Mouse (Mus musculus): ENCODE measurements around the gene Celsr2. TPM values are rescaled to one million over a fixed set of nuclear protein-coding genes. Genes with fewer than 3 reads are reported as not detected.

The Celsr2 gene
- total and polyA plus RNA-seq, 2 experiments from 2014 or later, result 30.6 to 95.3 TPM

DNA sequence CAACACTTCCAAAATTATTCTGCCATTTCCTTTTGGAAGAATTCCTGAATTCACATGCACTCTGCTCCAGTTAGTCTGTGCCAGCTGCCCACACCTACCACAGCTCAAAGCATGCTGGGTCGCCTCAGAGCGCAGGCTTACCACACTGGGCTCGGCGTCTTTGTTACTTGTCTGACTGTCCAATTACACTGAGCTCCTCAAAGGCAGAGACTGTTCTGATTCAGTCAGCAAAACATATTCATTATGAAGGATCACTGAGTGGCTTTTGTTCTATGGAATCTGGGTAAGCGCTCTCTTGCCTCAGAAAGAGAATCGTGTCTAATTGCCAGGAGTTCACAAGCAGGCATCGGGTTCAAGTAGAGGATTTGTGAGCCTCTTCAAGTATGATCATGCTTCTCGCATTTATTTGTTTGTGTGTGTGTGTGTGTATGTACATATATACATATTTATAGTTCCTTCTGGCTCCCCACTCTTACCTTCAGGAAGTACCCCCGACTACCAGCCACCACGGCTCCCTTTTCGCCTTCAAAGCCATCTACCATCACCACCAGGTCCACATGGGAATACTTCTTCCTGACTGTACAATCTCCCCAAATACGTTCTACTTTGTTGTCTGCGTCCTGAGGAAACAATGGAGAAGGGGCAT, 17.3 kb upstream of the Celsr2 start:
- H3K4me2 ChIP-seq (ENCODE audit: low read depth, low read length), result no peak overlapping the region
- no peaks in the 10 kb centered on the region for H3K9me3 ChIP-seq (ENCODE audit: low read length)
- ATAC-seq (no peak), DNase-seq (ENCODE audit: low spot score) (peak; percentile 19)
- no peaks in the 10 kb centered on the region for H3K27me3 ChIP-seq (ENCODE audit: insufficient read depth, low read length)
- H3K36me3 ChIP-seq (ENCODE audit: insufficient read depth, low read length), result peaks cover 42% of the 10 kb centered on the region
- peak overlapping the region; percentile 65 for H3K27ac ChIP-seq
- no peaks in the 10 kb centered on the region; the same call in 1 of the 2 replicates for H3K4me1 ChIP-seq (ENCODE audit: insufficient read depth, low read length)
- TF ChIP-seq CTCF (IDR thresholded peaks at IDR 0.05; ENCODE audit: low read depth), result no peak
- H3K4me3 ChIP-seq (ENCODE audit: low read length), result no peak overlapping the region
- WGBS, result 31% methylated on average over 13 of the region's 13 CpGs
- no peak overlapping the region for H3K9ac ChIP-seq (replicated peaks; ENCODE audit: low read length)

DNA sequence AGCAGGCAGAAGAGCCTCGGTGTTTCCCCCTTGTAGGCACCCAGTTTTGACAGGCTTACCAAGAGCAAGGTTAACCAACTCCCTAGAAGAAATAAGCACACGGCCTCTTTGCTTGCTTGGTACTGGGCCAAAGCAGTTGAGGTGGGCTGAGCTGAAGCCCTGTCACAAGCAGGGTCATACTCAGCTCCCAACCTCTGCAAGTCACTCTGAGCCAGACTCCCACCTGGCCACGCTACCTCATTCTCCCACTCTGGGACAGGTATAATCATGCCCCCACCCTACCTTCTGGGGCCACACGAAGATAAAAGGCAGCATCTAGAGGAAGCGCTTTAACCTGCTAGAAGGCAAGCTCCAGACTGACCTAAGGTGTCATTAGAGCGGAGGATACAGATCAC, 10.3 kb upstream of the Celsr2 start:
- H3K4me3 ChIP-seq (ENCODE audit: low read length), result no peak overlapping the region
- WGBS, result 63% methylated on average over 6 of the region's 6 CpGs
- DNase-seq (ENCODE audit: low spot score) (no peak), ATAC-seq (peak; percentile 27; the same call in 1 of the 2 replicates)
- no peaks in the 10 kb centered on the region for H3K9me3 ChIP-seq (ENCODE audit: low read length)
- H3K27ac ChIP-seq, result peak overlapping the region; percentile 60
- H3K4me2 ChIP-seq (ENCODE audit: low read depth, low read length), result no peak overlapping the region
- no peaks in the 10 kb centered on the region for H3K27me3 ChIP-seq (ENCODE audit: insufficient read depth, low read length)
- H3K36me3 ChIP-seq (ENCODE audit: insufficient read depth, low read length), result peaks cover 39% of the 10 kb centered on the region
- TF ChIP-seq CTCF (IDR thresholded peaks at IDR 0.05; ENCODE audit: low read depth), result no peak
- H3K4me1 ChIP-seq (ENCODE audit: insufficient read depth, low read length), result peaks cover 20% of the 10 kb centered on the region
- H3K9ac ChIP-seq (replicated peaks; ENCODE audit: low read length), result no peak overlapping the region

GRCm38 (mm10) chr3:108424944-108425623, 9.7 kb upstream of the Celsr2 start:
- ATAC-seq (peak; percentile 17; the same call in 1 of the 2 replicates), DNase-seq (ENCODE audit: low spot score) (peak; percentile 20)
- H3K4me1 ChIP-seq (ENCODE audit: insufficient read depth, low read length), result peaks cover 20% of the 10 kb centered on the region
- TF ChIP-seq CTCF (IDR thresholded peaks at IDR 0.05; ENCODE audit: low read depth), result no peak
- no peaks in the 10 kb centered on the region for H3K9me3 ChIP-seq (ENCODE audit: low read length)
- H3K9ac ChIP-seq (replicated peaks; ENCODE audit: low read length), result no peak overlapping the region
- H3K36me3 ChIP-seq (ENCODE audit: insufficient read depth, low read length), result peaks cover 37% of the 10 kb centered on the region
- H3K27me3 ChIP-seq (ENCODE audit: insufficient read depth, low read length), result no peaks in the 10 kb centered on the region
- WGBS, result 40% methylated on average over 7 of the region's 7 CpGs
- H3K27ac ChIP-seq, result peak overlapping the region; percentile 60
- H3K4me2 ChIP-seq (ENCODE audit: low read depth, low read length), result no peak overlapping the region
- H3K4me3 ChIP-seq (ENCODE audit: low read length), result no peak overlapping the region

DNA sequence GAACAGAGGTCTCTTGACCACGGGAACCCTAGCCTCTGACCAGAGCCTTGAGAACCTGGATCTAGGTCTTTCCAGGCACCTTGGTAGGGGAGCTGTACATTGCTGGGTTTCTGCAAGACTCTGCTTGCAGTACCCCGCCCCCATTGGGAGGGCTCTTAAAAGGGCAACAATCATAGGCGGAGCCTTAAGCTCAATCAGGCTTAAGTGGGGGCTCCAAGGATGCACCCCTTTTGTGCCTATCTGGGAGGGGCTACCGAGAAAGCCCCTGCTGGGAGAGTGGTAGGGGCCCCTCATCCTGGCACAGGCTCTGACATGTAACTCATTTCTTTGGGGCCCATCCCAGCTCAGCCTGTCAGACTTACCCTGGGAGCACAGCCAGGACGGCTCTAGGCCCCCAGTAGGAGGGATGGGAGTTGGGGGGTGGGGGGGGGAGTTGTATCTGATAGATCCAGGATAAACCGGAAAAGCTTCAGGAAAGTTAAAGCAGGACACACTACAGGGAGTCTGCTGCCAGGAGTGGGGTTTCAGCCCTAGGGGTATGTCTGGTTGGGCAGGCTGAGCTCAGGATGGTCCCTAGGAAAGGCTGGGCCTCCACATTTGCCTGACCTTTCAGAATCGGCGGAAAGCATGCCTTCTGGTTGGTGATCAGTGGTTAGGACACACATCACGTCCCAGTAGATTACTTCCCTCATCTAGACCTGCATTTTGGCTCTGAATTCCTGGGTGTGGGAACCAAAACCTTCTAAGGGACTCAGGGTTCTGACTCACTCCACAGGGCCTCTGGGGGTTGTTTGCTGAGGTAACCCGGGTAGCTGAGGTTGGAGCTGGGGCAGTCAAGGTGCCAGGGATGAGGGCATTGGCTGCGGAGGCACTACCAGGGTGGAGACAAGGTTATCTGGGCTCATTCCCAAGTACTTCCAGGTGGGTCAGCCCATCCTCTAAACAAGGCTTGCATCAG, 8.8 kb upstream of the Celsr2 start:
- Histone ChIP-seq H3K36me3 (ENCODE audit: insufficient read depth, low read length) (peaks cover 32% of the 10 kb centered on the region), H3K27me3 (ENCODE audit: insufficient read depth, low read length) (no peaks in the 10 kb centered on the region), H3K9ac (replicated peaks; ENCODE audit: low read length) (peak overlapping the region; percentile 21; the same call in 1 of the 2 replicates), H3K4me2 (ENCODE audit: low read depth, low read length) (peak overlapping the region; percentile 53), H3K4me3 (ENCODE audit: low read length) (peak overlapping the region; percentile 16; the same call in 1 of the 2 replicates), H3K4me1 (ENCODE audit: insufficient read depth, low read length) (peaks cover 20% of the 10 kb centered on the region), H3K9me3 (ENCODE audit: low read length) (no peaks in the 10 kb centered on the region), H3K27ac (peak overlapping the region; percentile 51; the same call in 1 of the 2 replicates)
- ATAC-seq (peak; percentile 78), DNase-seq (ENCODE audit: low spot score) (peak; percentile 83)
- TF ChIP-seq CTCF (IDR thresholded peaks at IDR 0.05; ENCODE audit: low read depth), result no peak
- WGBS, result 17% methylated on average over 11 of the region's 11 CpGs

DNA sequence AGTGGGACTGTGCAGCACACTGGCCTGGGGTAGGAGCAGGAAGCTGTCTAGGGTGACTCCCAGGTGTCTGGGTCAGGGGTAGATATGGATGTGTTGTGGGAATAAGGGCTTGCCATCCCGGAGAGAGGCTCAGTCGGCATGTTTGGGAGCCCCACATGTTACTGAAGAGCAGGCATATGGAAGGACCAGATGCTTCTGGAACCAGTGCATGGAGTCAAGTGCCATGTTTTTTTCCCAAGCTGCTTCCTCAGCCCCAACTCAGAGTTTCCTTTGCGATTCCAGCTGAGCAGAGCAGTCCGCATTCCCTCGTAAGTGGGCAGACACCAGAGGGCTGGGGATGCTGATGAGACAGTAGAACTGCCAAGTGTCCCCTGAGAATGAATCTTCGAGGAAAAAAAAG, 7.7 kb upstream of the Celsr2 start:
- no peaks in the 10 kb centered on the region for H3K9me3 ChIP-seq (ENCODE audit: low read length)
- DNase-seq (ENCODE audit: low spot score) (peak; percentile 19), ATAC-seq (0 out of 2 replicates have a peak, but pooled peaks have one; percentile 6)
- no peaks in the 10 kb centered on the region for H3K27me3 ChIP-seq (ENCODE audit: insufficient read depth, low read length)
- H3K36me3 ChIP-seq (ENCODE audit: insufficient read depth, low read length), result peaks cover 21% of the 10 kb centered on the region
- no peak overlapping the region for H3K4me3 ChIP-seq (ENCODE audit: low read length)
- TF ChIP-seq CTCF (IDR thresholded peaks at IDR 0.05; ENCODE audit: low read depth), result no peak
- peaks cover 20% of the 10 kb centered on the region for H3K4me1 ChIP-seq (ENCODE audit: insufficient read depth, low read length)
- H3K9ac ChIP-seq (replicated peaks; ENCODE audit: low read length), result peak overlapping the region; percentile 21; the same call in 1 of the 2 replicates
- WGBS, result 14% methylated on average over 6 of the region's 6 CpGs
- no peak overlapping the region for H3K27ac ChIP-seq
- H3K4me2 ChIP-seq (ENCODE audit: low read depth, low read length), result peak overlapping the region; percentile 53; the same call in 1 of the 2 replicates

GRCm38 (mm10) chr3:108415831-108416223, 475 bp upstream of the Celsr2 start:
- TF ChIP-seq CTCF (IDR thresholded peaks at IDR 0.05; ENCODE audit: low read depth), result no peak
- peak overlapping the region; percentile 92 for H3K9ac ChIP-seq (replicated peaks; ENCODE audit: low read length)
- WGBS, result under 1% methylated on average over 40 of the region's 48 CpGs
- peak overlapping the region; percentile 73 for H3K4me3 ChIP-seq (ENCODE audit: low read length)
- peak overlapping the region; percentile 92 for H3K27ac ChIP-seq
- H3K27me3 ChIP-seq (ENCODE audit: insufficient read depth, low read length), result no peaks in the 10 kb centered on the region
- peak overlapping the region; percentile 85 for H3K4me2 ChIP-seq (ENCODE audit: low read depth, low read length)
- H3K36me3 ChIP-seq (ENCODE audit: insufficient read depth, low read length), result peaks cover 17% of the 10 kb centered on the region; the same call in 1 of the 2 replicates
- DNase-seq (ENCODE audit: low spot score) (peak; percentile 95), ATAC-seq (peak; percentile 82)
- H3K4me1 ChIP-seq (ENCODE audit: insufficient read depth, low read length), result peaks cover 24% of the 10 kb centered on the region
- H3K9me3 ChIP-seq (ENCODE audit: low read length), result no peaks in the 10 kb centered on the region
